Mouse (Mus musculus) kidney, embryonic 14.5 days (tissue): ENCODE results near the gene Dmkn. TPM values are rescaled to one million over a fixed set of nuclear protein-coding genes. Genes with fewer than 3 reads are reported as not detected.

Experiments
- ATAC-seq: fragments of 200-750 bp; cut with Nextera tagmentation; 2 replicates; pipeline ENCODE4 v1.8.0; 2017; ENCODE audit warnings: moderate number of reproducible peaks, mild to moderate bottlenecking, moderate TSS enrichment, moderate library complexity; ENCODE audit not compliant: low FRiP score, low TSS enrichment
- H3K27ac ChIP-seq: fragments of 300-500 bp; sonication (generic); 2 replicates; pipeline ENCODE4 v1.5.1; 2014; ENCODE audit warnings: low read depth, mild to moderate bottlenecking, low read length, moderate library complexity, mixed read lengths
- H3K27me3 ChIP-seq: fragments of 300-500 bp; sonication (generic); 2 replicates; pipeline ENCODE4 v1.6.1; 2014; ENCODE audit warnings: mild to moderate bottlenecking, low read length; ENCODE audit not compliant: control insufficient read depth, insufficient read depth
- H3K36me3 ChIP-seq: fragments of 300-500 bp; sonication (generic); 2 replicates; pipeline ENCODE4 v1.6.1; 2014; ENCODE audit warnings: low read length, mixed read lengths; ENCODE audit not compliant: control insufficient read depth, insufficient read depth
- H3K4me1 ChIP-seq: fragments of 300-500 bp; sonication (generic); 2 replicates; pipeline ENCODE4 v1.6.1; 2014; ENCODE audit warnings: low read length, mixed read lengths; ENCODE audit not compliant: control insufficient read depth, insufficient read depth
- H3K4me2 ChIP-seq: fragments of 300-500 bp; sonication (generic); replicated peaks from 2 replicates; pipeline ENCODE4 v1.6.1; 2014; ENCODE audit warnings: low read depth, mild to moderate bottlenecking, low read length
- H3K4me3 ChIP-seq: fragments of 300-500 bp; sonication (generic); 2 replicates; pipeline ENCODE4 v1.5.1; 2014; ENCODE audit warnings: mild to moderate bottlenecking, low read length
- H3K9ac ChIP-seq: fragments of 300-500 bp; sonication (generic); 2 replicates; pipeline ENCODE4 v1.6.1; 2014; ENCODE audit warnings: low read depth, mild to moderate bottlenecking, low read length, moderate library complexity
- H3K9me3 ChIP-seq: fragments of 300-500 bp; sonication (generic); 2 replicates; pipeline ENCODE4 v1.6.1; 2016; ENCODE audit warnings: low read length; ENCODE audit not compliant: control insufficient read depth
- WGBS: fragments of 180-500 bp; shearing (Covaris S2); extraction: QIAGEN DNeasy Blood & Tissue Kit; methylation state at CpG from one replicate; pipeline ENCODE4 v1.1.7; 2014; 5-methylcytosine and 5-hydroxymethylcytosine counted together
- polyA plus RNA-seq: library from polyadenylated mRNA; unstranded; fragments of >200 nt; fragmentation: Nextera tagmentation; extraction: Ambion mirVana; gene quantifications from 2 replicates; pipeline ENCODE4 v1.2.1, GENCODE M21; 2014

Gene Dmkn
- polyA plus RNA-seq, result 0.74 and 0.95 TPM in 2 replicates

- Histone ChIP-seq H3K36me3 (no peaks in the 10 kb centered on the region), H3K9ac (no peak within 1 kb of the TSS), H3K27ac (no peak within 1 kb of the TSS), H3K9me3 (no peaks in the 10 kb centered on the region), H3K27me3 (no peaks in the 10 kb centered on the region), H3K4me2 (no peak within 1 kb of the TSS), H3K4me1 (no peaks in the 10 kb centered on the region), H3K4me3 (no peak within 1 kb of the TSS)
- WGBS, result 39% methylated on average over 5 of the region's 5 CpGs
- ATAC-seq, result no peak
Measured at GRCm38 (mm10) chr7:30763456-30763855, at the start of gene Dmkn. Gene Dmkn (plus strand): TSS chr7:30763756.

- H3K27ac ChIP-seq, result no peak overlapping the region
- no peaks in the 10 kb centered on the region for H3K36me3 ChIP-seq
- H3K4me1 ChIP-seq, result 0 out of 2 replicates have a peak, but pooled peaks cover 7% of the 10 kb centered on the region
- peak overlapping the region; percentile 58 for H3K4me2 ChIP-seq
- peaks cover 20% of the 10 kb centered on the region; the same call in 1 of the 2 replicates for H3K27me3 ChIP-seq
- ATAC-seq, result peak; percentile 96
- peak overlapping the region; percentile 27 for H3K4me3 ChIP-seq
- no peaks in the 10 kb centered on the region for H3K9me3 ChIP-seq
- WGBS, result 2% methylated on average over 42 of the region's 43 CpGs
- peak overlapping the region; percentile 24; the same call in 1 of the 2 replicates for H3K9ac ChIP-seq
Measured at GRCm38 (mm10) chr7:30717006-30717715, 46.4 kb upstream of the Dmkn start.

- WGBS, result 12% methylated on average over 14 of the region's 14 CpGs
- H3K9ac ChIP-seq, result no peak overlapping the region
- ATAC-seq, result no peak
- H3K4me1 ChIP-seq, result 0 out of 2 replicates have a peak, but pooled peaks cover 7% of the 10 kb centered on the region
- peak overlapping the region; percentile 58 for H3K4me2 ChIP-seq
- H3K27ac ChIP-seq, result no peak overlapping the region
- peaks cover 20% of the 10 kb centered on the region; the same call in 1 of the 2 replicates for H3K27me3 ChIP-seq
- H3K9me3 ChIP-seq, result no peaks in the 10 kb centered on the region
- peak overlapping the region; percentile 27 for H3K4me3 ChIP-seq
- no peaks in the 10 kb centered on the region for H3K36me3 ChIP-seq
Measured at GRCm38 (mm10) chr7:30717716-30718046, 45.9 kb upstream of the Dmkn start.

- 94% methylated on average over 5 of the region's 5 CpGs for WGBS
- no peak overlapping the region for H3K27ac ChIP-seq
- H3K4me2 ChIP-seq, result no peak overlapping the region
- no peaks in the 10 kb centered on the region for H3K9me3 ChIP-seq
- H3K4me1 ChIP-seq, result 0 out of 2 replicates have a peak, but pooled peaks cover 7% of the 10 kb centered on the region
- no peak overlapping the region for H3K9ac ChIP-seq
- no peak overlapping the region for H3K4me3 ChIP-seq
- no peaks in the 10 kb centered on the region for H3K36me3 ChIP-seq
- ATAC-seq, result no peak
- H3K27me3 ChIP-seq, result peaks cover 20% of the 10 kb centered on the region; the same call in 1 of the 2 replicates
Measured at GRCm38 (mm10) chr7:30719669-30720068, 43.9 kb upstream of the Dmkn start.

GRCm38 (mm10) chr7:30721286-30721685 lies 42.3 kb upstream of the Dmkn start:
- 88% methylated on average over 7 of the region's 7 CpGs for WGBS
- Histone ChIP-seq H3K4me3 (no peak overlapping the region), H3K27me3 (peaks cover 11% of the 10 kb centered on the region; the same call in 1 of the 2 replicates), H3K4me1 (0 out of 2 replicates have a peak, but pooled peaks cover 7% of the 10 kb centered on the region), H3K4me2 (no peak overlapping the region), H3K9ac (no peak overlapping the region), H3K36me3 (no peaks in the 10 kb centered on the region), H3K9me3 (no peaks in the 10 kb centered on the region), H3K27ac (no peak overlapping the region)
- ATAC-seq, result no peak

- Histone ChIP-seq H3K4me3 (no peak overlapping the region), H3K4me2 (no peak overlapping the region), H3K4me1 (peaks cover 4% of the 10 kb centered on the region; the same call in 1 of the 2 replicates), H3K27ac (no peak overlapping the region), H3K36me3 (no peaks in the 10 kb centered on the region), H3K9ac (no peak overlapping the region), H3K27me3 (no peaks in the 10 kb centered on the region), H3K9me3 (no peaks in the 10 kb centered on the region)
- WGBS, result 68% methylated on average over 6 of the region's 6 CpGs
- ATAC-seq, result no peak
Measured at GRCm38 (mm10) chr7:30723274-30723953, 40.1 kb upstream of the Dmkn start.

GRCm38 (mm10) chr7:30728214-30728613 lies 35.3 kb upstream of the Dmkn start:
- ATAC-seq, result no peak
- Histone ChIP-seq H3K27ac (no peak overlapping the region), H3K4me1 (peaks cover 12% of the 10 kb centered on the region), H3K9ac (0 out of 2 replicates have a peak overlapping the region, but pooled peaks have one; percentile 83), H3K9me3 (no peaks in the 10 kb centered on the region), H3K27me3 (no peaks in the 10 kb centered on the region), H3K4me3 (peak overlapping the region; percentile 85), H3K4me2 (peak overlapping the region; percentile 81), H3K36me3 (peaks cover 9% of the 10 kb centered on the region; the same call in 1 of the 2 replicates)
- WGBS, result 82% methylated on average over 6 of the region's 6 CpGs

- ATAC-seq, result peak; percentile 60
- peaks cover 15% of the 10 kb centered on the region; the same call in 1 of the 2 replicates for H3K36me3 ChIP-seq
- peak overlapping the region; percentile 81 for H3K4me2 ChIP-seq
- H3K4me1 ChIP-seq, result peaks cover 12% of the 10 kb centered on the region
- H3K9me3 ChIP-seq, result no peaks in the 10 kb centered on the region
- H3K4me3 ChIP-seq, result peak overlapping the region; percentile 85
- H3K27me3 ChIP-seq, result no peaks in the 10 kb centered on the region
- WGBS, result 7% methylated on average over 26 of the region's 26 CpGs
- peak overlapping the region; percentile 83 for H3K9ac ChIP-seq
- H3K27ac ChIP-seq, result no peak overlapping the region
Measured at GRCm38 (mm10) chr7:30728739-30729395, 34.7 kb upstream of the Dmkn start.
